Mouse (Mus musculus): Measurements from ENCODE around the gene Dcaf8.

Gene Dcaf8

GRCm38 (mm10) chr1:172147835-172148278, at the start of gene Dcaf8:
TSS of gene Dcaf8 (plus strand) at chr1:172148084.
- DNase-seq: peak; percentile 99

GRCm38 (mm10) chr1:172099325-172100033, 48.4 kb upstream of the Dcaf8 start:
- DNase-seq: no peak

GRCm38 (mm10) chr1:172103619-172104018, 44.3 kb upstream of the Dcaf8 start:
- DNase-seq: no peak

- DNase-seq: no peak
Observed at GRCm38 (mm10) chr1:172105101-172105500, 42.8 kb upstream of the Dcaf8 start.

- no peak for DNase-seq
Observed at GRCm38 (mm10) chr1:172107777-172108477, 40.0 kb upstream of the Dcaf8 start.

GRCm38 (mm10) chr1:172116948-172117347, 30.9 kb upstream of the Dcaf8 start:
- no peak for DNase-seq

GRCm38 (mm10) chr1:172119100-172119499, 28.8 kb upstream of the Dcaf8 start:
- no peak for DNase-seq

GRCm38 (mm10) chr1:172119720-172120119, 28.2 kb upstream of the Dcaf8 start:
- no peak for DNase-seq

GRCm38 (mm10) chr1:172122671-172123070, 25.2 kb upstream of the Dcaf8 start:
- DNase-seq: no peak

GRCm38 (mm10) chr1:172124572-172124971, 23.3 kb upstream of the Dcaf8 start:
- no peak for DNase-seq

- DNase-seq: peak; percentile 94
Observed at GRCm38 (mm10) chr1:172126376-172127347, 21.2 kb upstream of the Dcaf8 start, which contains the start of gene Pex19. TSS of gene Pex19 (plus strand) at chr1:172126755.

- no peak for DNase-seq
Observed at GRCm38 (mm10) chr1:172127487-172127886, 20.4 kb upstream of the Dcaf8 start.

GRCm38 (mm10) chr1:172128563-172128962, 19.3 kb upstream of the Dcaf8 start:
- DNase-seq: no peak

- DNase-seq: peak; percentile 23
Observed at GRCm38 (mm10) chr1:172129108-172129507, 18.8 kb upstream of the Dcaf8 start.

GRCm38 (mm10) chr1:172129780-172130179, 18.1 kb upstream of the Dcaf8 start:
- DNase-seq: no peak

- DNase-seq: no peak
Observed at GRCm38 (mm10) chr1:172132319-172132718, 15.6 kb upstream of the Dcaf8 start.

GRCm38 (mm10) chr1:172133535-172133934, 14.3 kb upstream of the Dcaf8 start:
- DNase-seq: no peak

GRCm38 (mm10) chr1:172134072-172134471, 13.8 kb upstream of the Dcaf8 start:
- no peak for DNase-seq

GRCm38 (mm10) chr1:172140160-172140559, 7.7 kb upstream of the Dcaf8 start:
- no peak for DNase-seq

GRCm38 (mm10) chr1:172140825-172141224, 7.1 kb upstream of the Dcaf8 start:
- no peak for DNase-seq

GRCm38 (mm10) chr1:172141529-172141928, 6.4 kb upstream of the Dcaf8 start:
- no peak for DNase-seq

GRCm38 (mm10) chr1:172143570-172143969, 4.3 kb upstream of the Dcaf8 start:
- peak; percentile 58 for DNase-seq
